Mouse (Mus musculus): ENCODE measurements around the gene Plagl2.

- TF ChIP-seq CTCF (IDR thresholded peaks at IDR 0.05; ENCODE audit: borderline replicate concordance, insufficient read depth, low read length) (no peak), POLR2A (IDR thresholded peaks at IDR 0.05; ENCODE audit: low read depth, low read length) (no peak)
Observed at GRCm38 (mm10) chr2:153227959-153228358, 13.3 kb downstream of the Plagl2 start.

All from embryonic fibroblast, embryonic 13.5 days (primary cell).